Mouse (Mus musculus): ENCODE data around the gene Ldha.
A peak's percentile ranks its signal among the peaks of the same experiment; 100 is the strongest.
"Not testable (repeated sequence)": the region's sequence is repeated elsewhere in the genome, so short reads cannot be mapped to it uniquely, and the experiment has no call there.

The Ldha gene

DNA sequence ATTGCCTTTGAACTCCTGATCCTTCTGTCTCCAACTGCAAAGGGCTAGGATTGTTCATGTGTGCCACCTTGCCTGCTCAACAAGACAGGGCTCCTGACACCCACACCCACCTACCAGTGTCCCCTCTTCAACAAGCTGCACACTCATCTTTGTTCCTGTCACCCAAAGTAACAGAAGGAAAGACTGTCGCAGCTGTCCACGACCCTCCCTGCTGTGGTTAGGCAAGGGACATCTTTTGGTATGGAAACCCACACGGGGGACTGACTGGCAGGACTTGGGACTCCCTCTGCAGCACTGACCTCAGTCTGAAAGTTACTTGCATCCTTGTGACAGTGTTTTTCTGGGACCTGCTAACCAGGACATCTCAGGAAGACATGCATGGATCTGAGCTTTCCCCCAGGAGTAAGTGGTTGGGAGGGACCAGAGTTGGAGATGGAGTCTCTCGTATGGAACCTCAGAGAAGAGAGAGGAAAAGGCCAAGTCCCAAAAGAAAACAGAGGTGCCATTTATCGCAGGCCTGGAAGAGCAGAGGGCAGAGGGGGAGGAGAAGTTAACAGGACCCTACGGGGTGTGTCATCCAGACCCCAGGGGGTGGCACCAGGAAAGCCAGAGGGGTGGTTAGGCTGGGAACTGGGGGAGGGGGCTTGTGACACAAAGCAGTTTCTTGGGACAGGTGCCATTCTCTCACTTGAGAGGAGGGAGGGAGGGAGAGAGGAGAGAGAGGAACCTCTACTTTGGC is at the start of gene Ldha:
Ldha (plus strand) TSS at position 689 of the 739 bp plus-strand sequence.
- DNase-seq: no peak

GRCm38 (mm10) chr7:46793871-46794270 is 47.4 kb upstream of the Ldha start:
- DNase-seq: no peak

DNA sequence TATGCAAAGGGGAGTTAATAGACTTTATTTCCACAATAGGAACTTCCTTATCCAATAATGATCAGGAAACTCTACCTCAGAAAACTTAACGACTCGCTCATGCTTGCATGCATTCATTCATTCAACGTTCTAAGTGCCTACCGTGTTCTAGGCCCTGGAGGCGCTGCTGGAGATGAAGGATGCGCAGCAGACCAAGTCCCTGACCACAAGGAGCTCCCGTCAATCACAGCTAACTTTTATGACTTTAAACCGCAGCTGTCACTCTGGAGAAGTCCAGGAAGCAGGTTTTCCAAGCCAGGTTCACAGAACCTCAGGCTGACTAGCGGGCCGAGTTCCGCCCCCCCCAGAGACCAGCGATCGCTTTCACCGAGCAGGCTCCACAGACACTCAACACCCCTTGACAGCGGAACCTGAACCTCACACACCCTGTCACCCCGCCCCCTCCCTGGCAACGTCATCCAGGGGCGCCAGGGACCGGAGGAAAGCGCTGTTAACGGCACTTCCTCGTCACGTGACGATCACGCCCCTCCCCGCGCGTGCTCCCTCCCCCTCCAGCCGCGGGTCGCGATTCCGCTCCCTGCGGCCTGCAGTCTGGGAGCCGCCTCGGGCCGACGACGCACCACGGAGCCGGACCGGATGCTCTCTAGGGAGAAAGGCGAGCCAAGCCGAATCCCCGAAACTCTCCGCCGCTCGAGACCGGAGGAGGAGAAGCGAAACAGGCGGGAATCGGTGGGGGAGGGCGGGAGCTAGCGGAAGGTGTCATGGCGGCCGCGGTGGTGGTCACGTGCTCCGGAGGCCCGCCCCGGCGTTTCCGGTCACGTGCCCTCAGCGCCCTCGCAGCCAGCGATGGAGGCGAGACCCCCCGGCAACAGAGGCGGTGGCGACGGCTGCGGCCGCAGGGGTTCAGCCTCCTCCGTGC is 45.7 kb upstream of the Ldha start, which contains the start of the genes Hps5 and Gtf2h1:
Hps5 (minus strand) TSS at position 778 of the 919 bp plus-strand sequence.
Gtf2h1 (plus strand) TSS at position 817 of the 919 bp plus-strand sequence.
- peak; percentile 99 for DNase-seq

DNA sequence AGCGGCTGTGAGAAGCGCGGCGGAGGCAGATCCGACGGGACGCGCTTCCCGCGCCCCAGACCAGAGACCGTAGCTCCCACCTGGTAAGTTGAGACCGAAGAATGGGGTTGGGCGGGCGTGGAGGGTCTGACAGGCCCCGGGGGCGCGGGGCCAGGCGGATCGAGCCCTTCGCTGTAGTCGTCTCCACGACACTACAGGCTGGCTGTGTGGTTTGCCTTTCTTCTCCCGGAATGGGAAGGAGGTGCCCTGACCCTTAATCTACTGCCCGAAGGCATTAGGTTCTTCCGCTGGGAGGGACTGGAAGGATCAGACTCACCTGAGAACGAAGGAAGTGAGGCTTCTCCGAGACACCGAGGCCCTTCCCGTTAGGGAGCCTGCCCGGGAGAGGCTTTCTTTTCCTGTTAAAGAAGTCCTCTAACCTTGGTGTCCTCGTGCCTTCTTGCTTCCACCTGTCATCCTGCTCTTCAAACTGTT is 45.0 kb upstream of the Ldha start:
- DNase-seq: no peak

DNA sequence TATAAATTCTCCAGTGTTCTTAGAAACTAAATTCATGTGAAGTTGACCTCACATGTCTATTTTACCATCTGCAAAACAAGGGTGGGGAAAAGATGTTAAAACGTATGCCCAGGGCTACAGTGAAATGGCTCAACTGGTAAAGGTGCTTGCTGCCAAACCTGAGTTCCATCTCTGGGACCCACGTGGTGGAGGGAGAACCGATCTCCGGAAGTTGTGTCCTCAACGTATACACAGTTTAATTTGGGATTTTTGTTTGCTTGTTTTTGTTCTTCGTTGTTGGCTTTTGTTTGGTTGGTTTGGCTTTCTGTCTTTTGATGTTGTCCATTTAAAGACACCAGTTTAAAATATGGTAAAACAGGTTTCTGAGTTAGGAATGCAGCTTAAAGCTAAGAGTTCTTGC is 44.5 kb upstream of the Ldha start:
- DNase-seq: no peak

- no peak for DNase-seq
These were observed 30.9 kb upstream of the Ldha start for GRCm38 (mm10) chr7:46810325-46810724.

- no peak for DNase-seq
These were observed 27.3 kb upstream of the Ldha start for GRCm38 (mm10) chr7:46814012-46814411.

GRCm38 (mm10) chr7:46820876-46821632 is 20.2 kb upstream of the Ldha start:
- DNase-seq: peak; percentile 47 to 64

DNA sequence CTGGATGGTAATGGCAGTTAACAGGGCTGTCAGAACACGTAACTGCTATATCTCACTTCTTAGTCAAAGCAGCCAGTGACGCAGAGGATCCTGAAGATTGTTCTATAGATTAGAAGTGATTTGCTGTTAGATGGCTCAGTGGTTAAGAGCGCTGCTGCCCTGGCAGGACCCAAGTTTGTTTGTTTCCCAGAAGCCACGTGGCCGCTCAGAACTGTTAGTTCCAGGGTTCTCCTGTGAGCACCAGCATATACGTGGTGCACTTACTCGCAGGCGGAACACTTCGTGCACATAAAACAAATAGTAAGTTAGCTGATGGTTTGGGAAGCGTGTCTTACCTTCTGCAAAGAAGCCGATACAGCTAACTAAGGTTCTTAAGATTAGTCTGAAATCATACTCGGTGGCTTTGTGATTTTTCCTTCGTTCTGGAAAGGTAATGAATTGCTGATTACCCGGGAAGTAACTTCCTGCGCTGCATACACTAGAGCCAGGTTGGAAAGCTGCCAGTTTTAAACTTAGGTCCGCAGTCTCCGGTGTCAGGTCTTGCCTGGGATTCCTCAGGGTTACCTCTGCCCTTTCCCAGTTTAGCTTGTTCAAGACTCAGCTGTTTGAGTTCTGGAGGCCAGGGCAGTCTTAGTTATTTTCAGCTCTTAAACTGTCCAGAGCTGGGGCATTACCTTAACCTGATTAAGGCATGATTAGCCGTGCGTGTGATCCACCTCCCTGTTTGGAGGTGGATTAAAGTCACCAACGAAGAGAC is 14.1 kb upstream of the Ldha start:
- peak in 1 of 2 experiments; percentile 33 for DNase-seq

DNA sequence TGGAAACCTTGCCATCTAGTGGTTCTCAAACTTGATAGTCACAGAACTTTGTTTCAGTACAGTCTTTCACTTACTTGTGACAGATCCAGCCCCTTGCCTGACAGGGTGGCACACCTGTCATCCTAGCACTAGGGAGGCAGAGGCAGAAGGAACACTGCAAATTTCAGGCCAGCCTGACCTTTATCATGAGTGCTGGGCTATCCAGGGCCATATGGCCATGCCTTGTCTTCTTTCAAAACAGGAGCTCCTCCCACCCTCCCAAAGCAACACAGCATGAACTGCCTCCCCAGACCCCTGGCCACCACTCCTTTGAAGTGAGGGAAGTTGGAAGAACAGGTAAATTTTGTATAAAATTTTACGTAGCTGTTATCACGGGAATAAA is 13.5 kb upstream of the Ldha start:
- no peak for DNase-seq

- DNase-seq: no peak
These were observed 11.4 kb upstream of the Ldha start for GRCm38 (mm10) chr7:46829911-46830310.

- DNase-seq: peak; percentile 53 to 68
These were observed 10.3 kb upstream of the Ldha start for GRCm38 (mm10) chr7:46830799-46831590.

GRCm38 (mm10) chr7:46831693-46832092 is 9.6 kb upstream of the Ldha start:
- DNase-seq: no peak

- DNase-seq: not testable (repeated sequence)
These were observed 9.0 kb upstream of the Ldha start for GRCm38 (mm10) chr7:46832112-46832810.

GRCm38 (mm10) chr7:46833266-46833665 is 8.0 kb upstream of the Ldha start:
- DNase-seq: peak; percentile 68 to 83

- DNase-seq: no peak
These were observed 7.5 kb upstream of the Ldha start for GRCm38 (mm10) chr7:46833670-46834255.

DNA sequence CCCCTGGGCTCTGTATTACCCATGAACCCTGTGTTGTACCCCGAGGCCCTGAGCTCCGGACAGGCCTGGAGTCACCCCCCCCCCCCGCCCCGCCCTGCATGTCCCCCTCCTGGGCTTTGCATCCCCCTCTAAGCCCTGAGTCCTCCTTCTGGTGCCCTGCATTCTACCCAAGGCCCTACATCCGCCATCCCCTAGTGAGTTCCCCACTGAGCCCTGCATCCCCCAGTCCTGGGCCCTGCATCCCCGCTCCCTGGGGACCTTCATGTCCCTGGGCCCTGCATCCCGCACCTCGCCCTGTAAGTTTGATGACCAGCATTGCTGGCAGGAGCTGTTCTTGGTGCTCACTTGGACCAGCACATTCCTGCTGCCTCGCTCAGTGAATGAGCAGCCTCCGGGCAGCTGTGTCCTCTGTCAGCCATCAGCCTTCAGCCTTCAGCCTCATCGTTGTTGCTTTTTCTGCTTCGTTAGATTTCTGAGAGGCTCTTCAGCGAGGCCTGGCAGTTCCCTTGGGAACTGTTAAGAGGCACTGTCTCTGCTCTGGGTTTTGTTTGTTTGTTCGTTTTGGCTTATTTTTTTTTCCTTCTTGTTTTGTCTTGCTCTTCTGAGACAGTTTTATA is 6.2 kb upstream of the Ldha start:
- DNase-seq: peak in 1 of 2 experiments; percentile 32

GRCm38 (mm10) chr7:46836357-46836756 is 4.9 kb upstream of the Ldha start:
- no peak for DNase-seq

- no peak for DNase-seq
These were observed 4.2 kb upstream of the Ldha start for GRCm38 (mm10) chr7:46837073-46837472.
